Mouse (Mus musculus) cortical plate, adult 2 months (tissue): ENCODE measurements around the gene Rxra. TPM values are rescaled to one million over a fixed set of nuclear protein-coding genes. Genes with fewer than 3 reads are reported as not detected.

Experiments used
- H3K27ac ChIP-seq: fragments of 200-500 bp; 2 replicates; pipeline ENCODE4 v1.5.1; 2012; ENCODE audit warnings: low read length, control low read depth, inconsistent platforms; ENCODE audit not compliant: insufficient read depth
- H3K4me1 ChIP-seq: fragments of 200-500 bp; 2 replicates; pipeline ENCODE4 v1.6.1; 2011; ENCODE audit warnings: low read length; ENCODE audit not compliant: control insufficient read depth, insufficient read depth
- H3K4me3 ChIP-seq: fragments of 200-500 bp; 2 replicates; pipeline ENCODE4 v1.5.1; 2011; ENCODE audit warnings: mild to moderate bottlenecking, low read length, control low read depth; ENCODE audit not compliant: insufficient read depth
- CTCF ChIP-seq: fragments of 200-500 bp; IDR thresholded peaks from 2 replicates; pipeline ENCODE4 v1.5.1; 2011; ENCODE audit warnings: mild to moderate bottlenecking, control low read depth, low read length; ENCODE audit not compliant: insufficient read depth; ENCODE audit errors: extremely low read depth
- POLR2A ChIP-seq: fragments of 200-500 bp; IDR thresholded peaks from 2 replicates; pipeline ENCODE4 v1.6.1; 2011; ENCODE audit warnings: mild to moderate bottlenecking, low read length, control low read depth; ENCODE audit not compliant: insufficient read depth; ENCODE audit errors: extremely low read depth
- polyA plus RNA-seq: library from polyadenylated mRNA; depleted of rRNA; stranded (reverse); fragments of >200 nt; gene quantifications from 2 replicates; pipeline ENCODE4 v1.2.3, GENCODE M21; 2012

Rxra gene
- polyA plus RNA-seq, 1 experiment = 18.4 TPM

DNA sequence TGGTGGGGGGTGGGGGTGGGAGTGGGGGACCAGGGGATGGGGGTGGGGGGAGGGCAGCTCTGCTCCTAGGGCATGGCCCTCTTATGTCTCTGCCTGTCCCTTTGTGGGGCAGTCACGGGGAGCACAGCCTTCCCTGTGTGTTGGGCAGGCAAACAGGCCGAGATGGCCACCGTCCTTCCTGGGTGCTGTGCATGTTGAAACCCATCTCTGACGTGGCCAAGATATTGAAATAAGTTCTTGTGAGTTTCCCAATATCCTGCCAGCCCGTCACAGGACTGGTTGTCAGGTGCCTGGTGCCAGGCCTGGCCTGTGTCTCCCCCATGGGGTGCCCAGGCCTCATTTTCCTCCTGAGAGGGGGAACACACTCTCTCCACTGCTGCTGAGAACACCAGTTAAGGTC is 37.9 kb downstream of the Rxra start:
- TF ChIP-seq CTCF (no peak), POLR2A (no peak)
- Histone ChIP-seq H3K4me3 (no peak overlapping the region), H3K27ac (no peak overlapping the region), H3K4me1 (peaks cover 1% of the 10 kb centered on the region; the same call in 1 of the 2 replicates)

DNA sequence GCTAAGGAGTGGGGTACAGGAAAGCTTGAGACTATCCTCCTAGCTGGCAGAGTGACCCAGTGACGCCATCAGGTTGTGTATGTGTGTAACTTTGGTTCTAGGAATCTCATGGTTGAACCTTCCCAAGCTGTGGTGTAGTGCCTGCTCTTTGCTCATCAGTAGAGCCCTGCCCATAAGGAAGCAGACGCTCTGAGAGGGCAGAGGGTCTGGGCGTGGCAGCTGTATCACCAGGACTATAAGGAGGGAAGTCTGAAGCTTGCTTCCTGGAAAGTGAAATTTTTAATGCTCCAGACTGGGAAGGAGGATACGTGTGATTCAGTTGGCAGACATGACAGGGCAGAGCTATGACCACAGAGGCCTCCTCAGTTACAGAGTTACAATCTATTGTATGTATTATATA is 39.0 kb downstream of the Rxra start:
- Histone ChIP-seq H3K4me1 (peaks cover 1% of the 10 kb centered on the region; the same call in 1 of the 2 replicates), H3K4me3 (no peak overlapping the region), H3K27ac (no peak overlapping the region)
- TF ChIP-seq POLR2A = no peak
- TF ChIP-seq CTCF = no peak

DNA sequence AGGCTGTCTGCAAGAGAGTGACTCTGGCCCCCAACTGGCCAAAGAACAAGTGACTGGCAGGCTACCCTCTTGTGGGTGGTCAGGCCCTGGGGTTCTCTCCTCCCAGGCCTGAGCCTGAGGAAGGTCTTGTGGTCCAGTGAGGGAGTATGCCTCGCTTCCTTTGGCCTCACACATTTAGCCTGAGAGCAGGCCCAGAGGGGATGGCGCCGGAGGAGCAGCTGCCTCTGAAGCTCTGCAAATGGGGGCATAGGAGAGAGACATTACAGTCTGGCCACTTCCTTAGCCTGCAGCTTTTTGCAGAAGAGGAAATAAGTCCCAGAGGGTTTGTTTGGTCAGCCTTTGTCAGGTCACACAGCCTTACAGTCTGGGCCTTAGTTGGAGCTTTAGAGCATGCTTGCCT is 40.1 kb downstream of the Rxra start:
- TF ChIP-seq CTCF (no peak), POLR2A (no peak)
- H3K4me1 ChIP-seq = peaks cover 1% of the 10 kb centered on the region; the same call in 1 of the 2 replicates
- H3K27ac ChIP-seq = 0 out of 2 replicates have a peak overlapping the region, but pooled peaks have one; percentile 1
- H3K4me3 ChIP-seq = no peak overlapping the region

DNA sequence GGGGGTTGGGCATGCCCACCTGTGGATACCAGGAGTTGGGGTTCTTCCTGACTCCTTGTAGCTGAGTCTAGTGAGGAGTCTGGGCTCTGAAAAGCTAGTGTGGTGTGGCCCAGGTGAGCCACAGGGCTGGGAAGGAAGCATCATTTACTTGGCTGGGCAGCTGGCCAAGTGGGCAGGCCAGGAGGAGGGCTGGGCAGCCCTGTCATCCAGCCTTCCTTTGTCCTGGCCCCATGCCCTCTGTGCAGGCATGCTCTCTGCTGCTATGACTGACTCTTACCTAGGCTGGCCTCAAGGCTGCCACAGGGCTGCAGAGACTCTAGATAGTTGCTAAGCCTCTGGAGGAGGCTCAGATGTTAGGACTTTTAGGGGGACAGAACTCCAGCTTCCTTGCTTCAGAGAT is 42.0 kb downstream of the Rxra start:
- H3K27ac ChIP-seq = no peak overlapping the region
- no peak overlapping the region for H3K4me3 ChIP-seq
- H3K4me1 ChIP-seq = peaks cover 1% of the 10 kb centered on the region; the same call in 1 of the 2 replicates
- no peak for TF ChIP-seq POLR2A
- TF ChIP-seq CTCF = no peak

DNA sequence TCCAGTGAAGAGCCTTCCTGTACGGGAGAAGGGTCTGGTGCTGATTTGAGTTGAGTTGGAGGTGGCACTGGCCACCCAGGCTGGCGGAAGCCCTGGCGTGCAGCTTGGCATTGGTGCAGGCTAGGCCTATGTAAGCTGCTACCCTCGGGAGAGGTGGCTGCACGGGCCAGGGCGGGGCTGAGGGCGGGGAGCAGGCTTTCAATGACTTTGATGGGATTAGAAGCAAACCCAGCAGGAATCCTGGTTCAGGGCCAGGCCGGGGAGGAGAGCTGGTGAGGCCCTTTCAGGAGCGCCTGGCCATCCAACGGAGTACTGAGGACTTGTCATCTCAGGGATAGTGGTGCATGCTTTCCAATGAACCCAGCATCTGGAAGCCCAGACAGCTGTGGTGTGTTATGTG is 43.4 kb downstream of the Rxra start:
- no peak overlapping the region for H3K27ac ChIP-seq
- H3K4me1 ChIP-seq = peaks cover 1% of the 10 kb centered on the region; the same call in 1 of the 2 replicates
- TF ChIP-seq POLR2A (no peak), CTCF (no peak)
- H3K4me3 ChIP-seq = no peak overlapping the region

DNA sequence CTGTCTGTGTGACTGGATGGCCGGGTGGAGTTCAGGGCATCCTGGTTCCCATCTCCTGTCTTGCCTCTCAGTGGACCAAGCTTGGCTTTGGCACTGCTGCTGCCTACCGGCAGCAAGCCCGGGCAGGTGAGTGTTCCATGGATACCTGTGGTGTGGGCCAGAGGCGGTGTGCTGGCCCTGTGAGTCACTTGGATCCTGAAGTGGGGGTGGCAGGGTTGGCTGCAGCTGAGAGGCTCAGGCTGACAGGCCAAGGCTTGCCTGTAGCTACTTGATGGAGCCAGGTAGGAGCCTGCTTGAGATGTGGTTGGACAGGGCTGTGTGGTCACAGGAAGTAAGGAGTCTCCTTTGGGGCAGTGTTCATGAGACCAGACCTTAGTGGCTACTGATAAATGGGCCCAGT is 45.4 kb downstream of the Rxra start:
- H3K4me3 ChIP-seq = no peak overlapping the region
- no peaks in the 10 kb centered on the region for H3K4me1 ChIP-seq
- no peak overlapping the region for H3K27ac ChIP-seq
- TF ChIP-seq POLR2A (no peak), CTCF (no peak)

DNA sequence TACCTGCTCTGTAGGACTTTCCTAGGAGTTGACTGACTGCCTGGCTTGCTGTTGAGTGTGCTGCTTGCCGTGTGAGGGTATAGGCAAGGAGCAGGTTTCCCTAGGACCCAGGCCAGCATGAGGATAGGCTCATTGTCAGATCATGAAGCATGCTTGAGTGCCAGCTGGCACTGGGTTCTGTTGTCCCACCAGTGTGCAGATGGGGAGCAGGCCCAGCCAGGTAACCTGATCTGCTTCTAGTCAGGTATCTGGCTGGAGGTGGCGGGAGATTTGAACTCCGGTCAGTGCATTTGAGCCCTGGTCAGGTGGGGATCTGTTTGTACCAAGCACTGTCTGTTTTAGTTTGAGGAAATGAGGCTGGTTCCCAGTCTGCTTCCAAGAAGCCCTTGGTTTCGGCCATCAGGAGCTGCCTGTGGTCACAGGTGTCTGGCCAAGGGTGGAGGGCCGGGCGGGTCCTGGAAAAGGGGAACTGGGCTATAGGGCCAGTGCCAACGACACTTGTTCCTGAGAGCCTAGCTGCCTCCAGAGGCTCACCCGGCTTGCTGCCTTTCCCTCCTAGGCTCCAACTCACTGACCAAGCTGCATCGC is 48.6 kb downstream of the Rxra start:
- Histone ChIP-seq H3K4me3 (no peak overlapping the region), H3K27ac (no peak overlapping the region), H3K4me1 (no peaks in the 10 kb centered on the region)
- TF ChIP-seq CTCF (no peak), POLR2A (no peak)

DNA sequence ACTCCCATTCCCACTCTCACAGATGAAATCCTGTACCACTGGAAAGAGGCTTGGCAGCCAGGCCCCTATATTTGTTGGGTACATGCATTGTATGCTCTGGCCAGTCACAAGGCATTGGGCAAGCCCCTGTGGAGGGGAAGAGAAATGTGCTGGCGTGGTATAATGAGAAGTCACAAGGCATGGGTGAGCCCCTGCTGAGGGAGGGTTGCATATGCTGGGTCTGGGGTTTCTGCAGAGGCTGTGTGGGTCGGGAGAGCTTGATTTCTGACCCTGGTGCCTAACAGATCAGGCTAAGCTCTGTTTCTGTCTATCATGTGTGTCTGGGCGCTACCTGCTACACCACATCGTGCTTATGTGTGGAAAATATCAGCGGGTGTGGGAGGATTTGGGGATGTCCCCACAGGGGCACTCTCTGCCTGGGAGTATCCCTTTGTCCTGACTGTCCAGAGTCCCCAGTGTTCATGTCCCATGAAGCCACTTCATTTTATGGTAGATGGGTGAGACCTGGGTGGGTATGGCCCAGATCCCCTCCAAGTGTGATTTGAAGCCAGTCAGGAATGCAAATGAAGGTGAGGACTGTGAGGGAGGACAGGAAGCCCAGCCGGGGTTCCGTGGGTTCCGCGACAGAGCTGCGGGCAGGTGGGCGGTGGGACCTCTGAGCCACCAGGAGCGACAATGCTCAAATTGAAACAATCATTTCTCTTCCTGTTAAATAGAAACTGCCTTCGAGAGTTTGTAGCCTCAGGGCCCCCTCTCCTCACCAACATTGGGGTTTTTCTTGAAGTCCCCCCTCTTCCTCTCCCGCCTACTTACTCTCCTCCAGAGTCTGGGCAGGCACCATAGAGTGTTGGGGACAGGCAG is 52.0 kb downstream of the Rxra start:
- Histone ChIP-seq H3K4me3 (no peak overlapping the region), H3K4me1 (no peaks in the 10 kb centered on the region; the same call in 1 of the 2 replicates), H3K27ac (no peak overlapping the region)
- no peak for TF ChIP-seq CTCF
- no peak for TF ChIP-seq POLR2A

DNA sequence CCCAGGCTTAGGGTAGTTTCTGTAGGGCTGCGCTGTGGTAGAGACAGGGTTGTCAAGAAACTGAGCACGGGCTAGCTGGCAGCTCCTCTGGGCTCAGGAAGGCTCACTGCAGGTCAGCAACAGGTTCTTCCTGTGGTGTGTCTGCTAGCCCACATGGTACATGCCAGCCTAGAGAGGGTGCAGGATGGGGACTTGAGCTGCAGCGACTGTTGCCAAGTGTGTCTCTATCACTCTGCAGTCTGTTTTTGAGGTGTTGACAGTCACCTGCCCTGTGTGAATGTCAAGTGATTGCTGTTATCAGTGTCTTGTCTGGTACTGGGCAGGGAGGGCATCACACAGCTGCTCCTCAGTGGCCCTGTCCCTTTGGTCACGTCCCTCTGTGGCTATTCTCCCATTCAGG is 52.8 kb downstream of the Rxra start:
- peaks cover 1% of the 10 kb centered on the region; the same call in 1 of the 2 replicates for H3K4me1 ChIP-seq
- TF ChIP-seq POLR2A (no peak), CTCF (no peak)
- no peak overlapping the region for H3K4me3 ChIP-seq
- H3K27ac ChIP-seq = no peak overlapping the region
